Mouse (Mus musculus) left cerebral cortex, postnatal 14 days (tissue): Measurements from ENCODE around the gene 1700123O20Rik. TPM values are rescaled to one million over a fixed set of nuclear protein-coding genes. Genes with fewer than 3 reads are reported as not detected.

Source experiments
- DNase-seq, 2 experiments: peaks; one replicate each; pipeline ENCODE4 v3.0.0; 2021 to 2022; ENCODE audit warnings: low spot score in 2 of 2, mixed read lengths in 1 of 2
- intact Hi-C: fragments of 180-260 bp; cut with DNase I; formaldehyde crosslinking; loops from one replicate; pipeline ENCODE4 v1.15.1; 2025
- long read RNA-seq, 2 experiments: library from polyadenylated mRNA; stranded (forward); transcript quantifications; one replicate each; pipeline ENCODE4 v2.0.0; 2021
- total RNA-seq, 2 experiments: library from RNA; stranded (reverse); gene quantifications; 2 replicates each; pipeline ENCODE4 v1.2.3; 2021

The 1700123O20Rik gene
- 10 to 100 TPM; 23.4 to 23.8 TPM for total RNA-seq
- long read RNA-seq, experiment 1, transcript 1700123O20Rik-201 (2 exons, 1,843 nt) = major isoform, 45 of 50 reads
- long read RNA-seq, experiment 1, partial matches to known transcripts = 0 of 50 reads
- long read RNA-seq, experiment 1, other reads (novel, unspliced or antisense) = 2 of 50 reads
- long read RNA-seq, experiment 2, transcript 1700123O20Rik-201 (2 exons, 1,843 nt) = major isoform, 35 of 36 reads
- long read RNA-seq, experiment 2, partial matches to known transcripts = 0 of 36 reads
- long read RNA-seq, experiment 2, other reads (novel, unspliced or antisense) = 1 of 36 reads

DNA sequence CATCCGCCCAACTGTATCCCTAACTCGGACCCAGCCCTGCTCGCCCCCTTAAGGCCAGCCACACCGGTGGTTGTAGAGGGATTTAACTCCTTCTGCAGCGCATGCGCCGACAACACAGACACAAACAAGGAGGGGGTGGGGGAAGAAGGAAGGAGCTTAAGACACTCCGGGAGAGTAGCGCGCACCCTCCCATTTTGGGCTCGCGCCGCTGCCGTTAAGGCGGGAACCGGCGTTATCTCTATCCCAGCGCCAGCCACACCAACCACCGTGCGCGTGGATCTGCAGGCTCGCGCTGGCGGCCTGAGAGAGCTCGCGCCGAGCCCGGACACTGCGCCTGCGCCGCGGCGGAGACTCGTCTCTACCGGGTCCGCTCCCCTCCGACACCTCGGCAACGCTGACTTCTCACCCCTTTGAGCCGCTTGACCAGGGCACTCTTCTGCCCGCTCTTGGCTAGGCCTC, at the start of gene 1700123O20Rik:
1700123O20Rik (plus strand) TSS at position 154 of the 459 bp plus-strand sequence.
- peak; percentile 76 to 80 for DNase-seq
- intact Hi-C loops = loop anchor here (5.0 kb wide), 1 partner anchor 34 kb away; no protein-coding TSS in a partner anchor

DNA sequence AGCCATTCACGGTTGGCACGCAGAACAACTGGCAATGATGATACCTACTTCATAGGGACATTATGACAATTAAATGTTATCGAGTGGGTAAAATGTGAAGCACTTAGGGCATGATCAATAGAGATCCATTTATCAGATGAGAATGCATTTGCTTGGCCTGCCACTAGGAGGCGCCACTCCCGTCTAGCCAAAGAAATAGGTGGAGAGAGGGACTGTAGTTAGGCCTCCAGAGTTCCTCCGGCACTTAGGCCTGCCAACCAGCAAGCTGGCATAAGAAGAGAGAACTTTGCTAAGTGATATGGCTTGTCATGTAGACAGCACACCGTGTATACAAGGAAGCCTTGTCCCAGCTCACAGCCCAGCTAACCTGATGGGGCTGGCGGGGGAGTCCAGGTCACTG, 49.1 kb upstream of the 1700123O20Rik start:
- intact Hi-C loops = loop anchor here (5.0 kb wide), 1 partner anchor 575 kb away; no protein-coding TSS in a partner anchor
- no peak for DNase-seq

DNA sequence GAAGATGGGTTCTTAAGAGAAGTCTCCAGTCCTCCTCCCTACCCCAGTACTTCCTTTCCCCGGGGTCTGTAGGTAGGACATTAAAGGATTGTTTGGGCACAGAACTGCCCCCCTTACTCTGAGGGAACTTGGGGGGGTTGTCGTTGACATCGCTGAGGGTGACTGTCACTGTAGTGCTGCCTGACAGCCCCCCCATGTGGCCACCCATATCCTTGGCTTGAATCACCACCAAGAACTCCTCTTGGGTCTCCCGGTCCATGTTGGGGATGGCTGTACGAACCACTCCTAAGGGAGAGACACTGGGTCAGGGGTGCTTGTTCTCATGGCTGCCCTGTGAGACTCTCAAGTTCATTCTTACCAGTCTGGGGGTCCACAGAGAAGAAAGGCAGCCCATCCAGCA, 47.8 kb upstream of the 1700123O20Rik start:
- DNase-seq = peak; percentile 53 to 61
- intact Hi-C loops = loop anchor here (5.0 kb wide), 1 partner anchor 576 kb away; no protein-coding TSS in a partner anchor

DNA sequence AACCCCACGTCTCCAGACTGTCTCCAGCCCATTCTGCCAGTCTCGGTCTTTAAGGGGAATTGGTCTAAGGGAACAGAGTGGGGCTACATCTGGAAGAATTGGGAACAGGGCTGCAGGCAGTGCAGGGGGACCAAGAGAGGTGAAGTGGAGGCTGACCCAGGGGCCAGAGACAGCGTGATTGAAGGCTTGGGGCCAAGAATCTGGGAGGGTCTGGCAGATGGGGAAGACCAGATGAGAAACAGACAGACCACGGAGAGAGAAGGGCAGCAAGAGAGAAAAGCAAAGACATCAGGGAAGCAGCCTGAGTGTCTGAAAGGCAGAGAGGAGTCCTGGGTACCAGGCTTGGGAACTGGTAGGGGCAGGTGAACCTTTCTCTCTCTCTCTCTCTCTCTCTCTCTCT, 45.9 kb upstream of the 1700123O20Rik start:
- intact Hi-C loops = loop anchor here (5.0 kb wide), 2 partner anchors 113 to 413 kb away; no protein-coding TSS in a partner anchor
- DNase-seq = no peak

DNA sequence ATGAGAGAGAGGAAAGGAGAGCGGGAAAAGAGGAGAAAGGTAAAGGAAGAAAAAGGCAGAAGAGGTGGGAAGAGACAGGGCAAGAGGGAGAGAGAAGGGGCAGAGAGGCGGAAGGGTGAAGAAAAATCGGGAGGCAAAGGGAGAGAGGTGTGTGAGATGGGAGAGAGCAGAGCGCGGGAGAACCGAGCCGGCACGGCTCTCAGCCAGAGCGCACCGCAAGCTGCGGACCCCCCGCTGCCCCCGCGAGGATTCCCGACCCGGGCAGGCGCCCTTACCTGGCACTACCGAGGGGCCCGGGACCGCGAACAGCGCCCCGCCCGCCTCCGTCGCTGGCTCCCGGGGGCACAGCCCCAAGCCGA, 45.1 kb upstream of the 1700123O20Rik start, which contains the start of gene Gm17606:
Gm17606 (plus strand) TSS at position 7 of the 359 bp plus-strand sequence.
- no peak for DNase-seq
- intact Hi-C loops = loop anchor here (5.0 kb wide), 2 partner anchors 114 to 414 kb away; no protein-coding TSS in a partner anchor

DNA sequence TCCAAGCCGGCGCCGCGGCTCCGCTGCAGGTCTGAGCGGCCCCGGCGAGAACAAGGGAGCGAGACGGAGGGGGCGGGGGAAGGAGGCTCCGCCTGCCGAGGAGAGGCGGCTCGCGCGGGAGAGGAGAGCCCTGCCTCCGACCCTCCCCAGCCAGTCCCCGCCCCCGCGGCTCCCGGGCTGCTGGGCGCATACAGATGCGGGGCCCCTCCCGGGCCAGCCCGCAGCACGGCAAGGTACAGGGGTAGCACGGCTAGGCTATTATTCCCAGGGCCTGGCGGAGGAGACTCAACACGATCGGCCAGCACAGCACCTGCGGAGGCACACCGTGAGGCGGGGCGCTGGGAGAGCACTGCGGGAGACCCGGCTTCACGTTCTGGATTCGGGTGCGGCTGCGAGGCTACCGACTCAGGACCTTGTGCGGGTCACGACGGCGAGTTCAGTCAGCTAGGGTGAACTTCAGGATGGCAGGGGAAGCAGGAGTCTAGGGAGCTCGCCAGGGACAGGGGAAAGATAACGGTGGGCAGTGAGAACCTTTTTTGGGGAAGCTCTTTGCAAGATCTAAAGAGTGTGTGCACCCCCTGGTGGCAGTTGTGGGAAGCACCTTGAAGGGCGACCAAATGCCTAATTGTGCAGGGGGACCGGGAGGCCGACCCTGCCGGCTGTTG, 44.6 kb upstream of the 1700123O20Rik start, which contains the start of gene Cdh24:
Cdh24 (minus strand) TSS at position 60 of the 665 bp plus-strand sequence.
- peak; percentile 90 to 91 for DNase-seq
- intact Hi-C loops = loop anchor here (5.0 kb wide), 2 partner anchors 114 to 414 kb away; no protein-coding TSS in a partner anchor

DNA sequence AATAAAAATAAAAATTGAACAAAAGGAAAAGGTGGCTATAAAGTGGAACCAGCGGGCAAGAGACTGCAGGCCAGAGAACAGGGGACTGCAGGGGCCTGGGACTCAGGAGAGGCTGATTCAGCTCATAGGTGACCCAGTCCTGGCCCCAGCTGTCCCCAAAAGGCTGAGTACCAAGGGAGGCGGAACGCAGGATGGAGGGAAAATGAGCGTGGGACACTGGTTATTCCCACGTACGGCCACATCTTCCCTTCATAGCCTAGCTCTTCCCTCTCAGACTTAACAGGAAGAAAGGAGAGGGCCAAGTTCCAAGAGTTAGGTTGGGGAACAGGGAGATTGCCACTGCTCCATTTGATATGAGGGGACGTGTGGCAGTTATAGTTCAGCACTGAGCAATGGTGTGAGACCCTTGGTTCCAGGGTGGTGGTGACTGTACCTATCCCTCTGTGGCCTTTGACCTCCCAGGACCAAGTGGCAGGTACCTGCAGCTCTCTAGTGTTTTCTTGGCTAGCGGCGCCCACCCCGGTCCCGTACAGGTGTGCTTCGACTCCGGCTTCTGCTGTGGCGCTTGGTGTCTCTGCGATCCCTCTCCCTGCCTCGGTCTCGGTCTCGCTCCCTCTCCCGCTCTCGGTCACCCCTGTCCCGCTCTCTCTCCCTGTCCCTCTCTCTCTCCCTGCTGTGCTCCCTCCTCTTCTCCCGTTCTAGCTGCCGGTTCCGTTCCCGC, 43.6 kb upstream of the 1700123O20Rik start:
- DNase-seq = no peak

DNA sequence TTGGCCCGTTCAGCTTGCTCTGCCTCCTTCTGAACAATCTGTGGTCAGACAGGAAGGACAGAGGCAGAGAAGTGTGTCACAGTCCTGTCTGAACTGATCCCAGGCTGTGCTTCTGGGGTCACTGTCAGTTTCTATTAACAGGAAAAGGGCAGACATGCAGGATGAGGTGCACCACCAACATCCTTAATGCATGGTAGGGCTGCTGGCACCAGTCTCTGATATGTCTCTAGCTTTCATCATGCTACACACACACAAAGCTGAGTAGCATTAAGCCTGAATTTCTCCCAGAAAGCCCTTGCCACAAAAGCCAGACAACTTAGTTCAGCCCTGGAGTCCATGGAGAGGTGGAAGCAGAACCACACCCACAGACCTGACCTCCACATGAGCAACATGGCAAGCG, 43.0 kb upstream of the 1700123O20Rik start:
- no peak for DNase-seq
- intact Hi-C loops = loop anchor here (5.0 kb wide), 2 partner anchors 116 to 416 kb away; no protein-coding TSS in a partner anchor

More for the DNA sequence above, 43.6 kb upstream of the 1700123O20Rik start:
- intact Hi-C loops = loop anchor here (1.0 to 5.0 kb wide), 3 partner anchors 73 to 415 kb away; no protein-coding TSS in a partner anchor

DNA sequence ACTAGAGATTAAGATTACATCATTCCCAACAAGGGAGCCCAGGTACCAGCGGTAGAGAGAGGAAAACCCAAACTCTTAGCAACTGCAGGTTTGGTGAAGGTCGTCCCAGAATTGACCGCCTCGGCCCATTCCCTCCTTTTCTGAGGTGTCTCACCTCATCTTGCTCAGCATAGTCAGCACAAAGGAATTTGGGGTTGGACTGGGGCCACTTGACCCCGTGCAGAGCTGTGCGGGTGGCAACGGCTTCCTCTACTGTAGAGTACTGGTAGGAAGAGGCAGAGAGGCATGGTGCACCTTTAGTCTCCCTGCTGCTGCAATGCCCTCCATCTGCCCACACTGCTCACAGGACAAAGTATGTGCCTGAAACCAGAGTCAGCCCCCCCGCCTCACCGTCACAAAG, 41.7 kb upstream of the 1700123O20Rik start:
- intact Hi-C loops = loop anchor here (5.0 kb wide), 2 partner anchors 117 to 417 kb away; no protein-coding TSS in a partner anchor
- no peak for DNase-seq

DNA sequence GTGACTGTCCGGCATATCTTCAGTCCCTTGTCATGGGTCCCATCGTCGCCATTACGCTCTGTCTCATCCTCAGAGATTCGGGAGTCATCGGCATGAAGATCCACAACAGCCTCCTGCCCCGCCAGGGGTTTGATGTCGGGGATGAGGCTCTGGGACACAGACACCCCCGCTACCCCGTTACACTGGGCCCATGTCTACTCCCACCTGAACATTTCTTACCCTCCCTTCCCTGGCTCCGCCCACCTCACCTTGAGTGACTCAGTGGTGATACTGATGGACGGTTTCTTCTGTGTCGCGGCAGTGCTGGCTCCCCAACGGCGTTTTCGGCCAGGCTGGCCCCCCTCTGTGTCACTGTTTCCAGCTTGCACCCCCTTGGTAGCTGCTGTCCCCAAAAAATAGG, 39.6 kb upstream of the 1700123O20Rik start:
- DNase-seq = no peak
- intact Hi-C loops = no loop called here

DNA sequence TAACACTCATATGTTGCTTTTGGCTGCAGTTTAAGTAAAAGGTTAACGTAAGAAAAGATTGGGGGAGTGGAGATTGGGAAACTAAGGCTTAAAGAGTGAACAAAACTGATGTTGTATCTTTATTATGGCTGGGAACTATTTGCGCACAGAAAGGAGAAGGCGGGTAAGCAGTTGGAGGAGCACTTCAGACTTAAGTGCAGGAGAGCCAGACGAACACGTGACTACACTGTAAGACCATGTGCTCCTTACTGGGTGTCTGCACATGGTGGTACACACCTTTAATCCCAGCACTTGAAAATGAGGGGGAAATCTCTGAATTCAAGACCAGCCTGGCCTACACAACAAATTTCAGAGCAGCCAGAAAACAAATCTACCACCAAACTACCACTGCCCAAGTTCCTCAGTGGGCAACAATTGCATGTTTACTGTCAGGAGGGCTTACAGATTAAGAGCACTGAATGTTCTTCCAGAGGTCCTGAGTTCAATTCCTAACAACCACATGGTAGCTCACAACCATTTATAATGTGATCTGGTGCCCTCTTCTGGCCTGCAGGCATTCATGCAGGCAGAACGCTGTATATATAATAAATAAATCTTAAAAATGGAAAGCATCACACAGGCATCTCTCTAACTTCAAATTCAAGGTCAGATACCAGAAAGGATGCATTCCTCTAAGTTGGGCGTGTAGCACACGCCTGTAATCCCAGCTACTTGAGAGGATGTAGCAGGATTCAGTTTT, 38.9 kb upstream of the 1700123O20Rik start:
- intact Hi-C loops = no loop called here
- no peak for DNase-seq

DNA sequence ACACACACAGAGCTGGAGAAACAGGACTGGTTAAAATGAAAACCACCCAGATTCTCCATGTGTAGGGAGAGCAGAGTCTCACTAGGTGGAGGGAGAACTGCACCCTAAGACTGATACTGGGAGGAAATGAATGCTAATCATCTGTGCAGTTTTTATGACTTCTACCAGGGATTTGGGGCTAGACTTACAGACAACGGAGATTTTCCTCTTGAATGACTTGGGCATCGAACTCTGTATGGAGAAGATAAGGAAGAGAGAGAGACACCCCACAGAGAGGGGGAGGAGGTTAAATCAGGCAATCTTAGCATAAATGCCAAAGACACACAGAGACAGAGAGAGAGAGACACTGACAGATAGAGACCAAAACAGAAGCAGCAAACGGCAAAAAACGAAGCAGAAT, 38.1 kb upstream of the 1700123O20Rik start:
- intact Hi-C loops = no loop called here
- no peak for DNase-seq

DNA sequence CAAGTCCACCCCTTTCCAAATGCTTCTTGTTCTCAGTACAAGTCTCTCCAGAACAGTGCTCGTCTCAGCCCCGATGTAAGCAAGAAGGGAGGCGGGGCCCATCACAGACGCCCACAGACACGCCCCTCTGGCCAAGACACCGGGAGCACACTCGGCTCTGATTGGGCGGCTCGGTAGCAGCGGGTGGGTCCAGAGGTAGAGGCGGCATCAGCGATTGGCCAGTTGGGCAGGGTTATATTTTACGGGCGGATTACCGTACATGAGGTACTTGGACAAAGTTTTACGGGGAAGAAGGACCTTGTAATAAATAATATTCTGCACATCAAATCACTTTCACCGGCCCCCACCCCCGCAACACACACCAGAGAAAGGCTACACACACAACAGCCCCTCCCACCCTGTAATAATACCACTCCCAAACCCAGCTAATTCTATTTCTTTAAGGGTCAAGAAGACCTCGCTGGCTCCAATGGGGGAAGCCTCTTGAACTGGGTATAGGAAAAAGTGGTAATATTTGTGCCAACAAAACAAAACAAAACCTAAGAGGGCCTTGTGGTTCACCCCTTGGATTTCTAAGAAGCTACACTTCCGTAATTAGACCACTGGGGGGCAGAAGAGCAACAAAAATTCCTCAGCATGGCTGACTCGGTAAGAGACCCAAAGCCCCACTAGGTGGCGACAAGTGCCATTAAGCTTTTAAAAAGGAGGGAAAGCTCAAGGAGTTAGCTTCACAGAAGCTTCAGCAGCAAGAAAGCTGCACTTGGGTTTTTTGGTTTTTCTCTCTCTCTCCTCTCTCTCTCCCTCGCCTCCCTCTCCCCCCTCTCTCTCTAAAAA, 35.2 kb upstream of the 1700123O20Rik start:
- DNase-seq = peak; percentile 90
- intact Hi-C loops = loop anchor here (5.0 kb wide), 1 partner anchor 36 kb away; the partner anchor contains the start of genes 1700123O20Rik and Acin1

DNA sequence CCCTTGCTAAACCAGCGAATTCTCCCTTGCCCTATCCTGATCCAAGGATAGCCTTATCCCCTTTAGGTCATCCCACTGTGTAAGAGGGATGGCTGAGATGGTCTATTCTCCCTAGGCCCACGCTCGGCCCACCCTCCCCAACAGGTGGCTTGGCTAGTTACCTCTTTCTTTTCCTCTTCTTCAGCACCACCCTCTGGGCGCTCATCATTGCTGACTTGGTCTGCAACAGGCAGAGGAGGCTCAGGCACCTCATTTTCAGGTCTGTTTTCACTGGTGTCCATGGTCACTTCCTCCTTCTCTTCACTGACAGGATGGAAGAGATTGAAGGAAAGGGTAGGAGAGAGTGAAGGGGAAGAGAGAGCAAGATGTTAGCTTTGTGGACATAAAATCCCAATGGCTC, 34.5 kb upstream of the 1700123O20Rik start:
- DNase-seq = no peak
- intact Hi-C loops = loop anchor here (5.0 kb wide), 1 partner anchor 36 kb away; the partner anchor contains the start of genes 1700123O20Rik and Acin1

DNA sequence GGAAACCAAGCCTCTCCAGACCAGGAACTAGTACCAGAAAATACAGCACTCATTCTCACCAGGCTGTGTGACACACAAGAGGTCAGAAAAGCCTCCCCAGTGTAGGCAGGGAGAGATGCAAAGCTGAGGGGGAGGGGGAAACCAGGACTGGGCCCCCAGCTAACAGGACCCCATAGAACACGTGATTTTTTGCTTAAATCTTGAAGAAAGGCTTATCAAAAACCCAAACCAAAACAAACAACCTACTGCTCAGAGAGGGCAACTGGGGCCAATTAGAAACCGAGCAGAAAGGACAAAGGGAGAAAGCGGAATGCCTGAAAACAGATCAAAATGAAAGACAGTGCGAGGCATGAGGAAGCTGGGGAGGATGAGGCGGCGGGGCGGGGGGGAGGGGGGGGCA, 33.2 kb upstream of the 1700123O20Rik start:
- DNase-seq = no peak
- intact Hi-C loops = loop anchor here (5.0 kb wide), 1 partner anchor 35 kb away; the partner anchor contains the start of genes 1700123O20Rik and Acin1

DNA sequence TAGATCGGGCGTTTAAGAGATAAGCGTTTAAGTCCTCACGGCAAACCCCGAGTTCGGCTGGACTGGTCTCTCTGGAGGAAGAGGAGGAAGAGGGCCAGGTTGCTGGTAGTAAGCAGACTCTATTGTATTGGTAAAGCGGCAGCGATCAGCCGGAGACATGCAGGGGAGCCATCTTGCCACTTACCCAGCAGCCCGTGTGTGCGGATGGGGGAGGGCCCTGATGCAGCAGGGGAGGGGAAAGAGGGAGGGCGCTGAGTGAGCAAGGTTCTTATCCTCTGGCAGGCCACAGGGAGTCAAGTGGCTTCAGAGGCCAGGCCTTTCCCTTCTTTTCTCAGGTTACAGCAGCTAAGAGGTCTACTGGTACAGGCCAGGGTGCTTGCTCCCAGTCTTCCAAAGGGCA, 32.5 kb upstream of the 1700123O20Rik start:
- DNase-seq = peak; percentile 83 to 86
- intact Hi-C loops = loop anchor here (5.0 kb wide), 1 partner anchor 34 kb away; the partner anchor contains the start of genes 1700123O20Rik and Acin1

DNA sequence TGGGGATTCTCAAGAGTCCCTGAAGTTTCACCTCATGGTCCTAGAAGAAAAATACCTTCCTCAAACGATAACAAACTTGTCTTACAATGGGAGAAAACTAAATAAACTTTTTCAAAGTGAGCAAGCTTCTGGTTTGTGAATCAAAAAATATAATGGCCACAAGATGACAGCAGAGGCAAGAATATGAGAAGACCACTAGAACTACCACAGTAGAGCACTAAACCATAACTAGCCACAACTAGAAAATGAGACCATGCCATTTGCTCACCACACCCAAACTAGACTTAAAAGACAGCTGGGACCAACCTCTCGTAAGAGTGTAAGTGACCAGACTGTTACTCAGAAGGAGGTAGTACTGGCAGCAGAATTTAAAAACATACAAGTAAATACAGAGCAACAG, 26.0 kb upstream of the 1700123O20Rik start:
- intact Hi-C loops = no loop called here
- no peak for DNase-seq
